Mouse (Mus musculus) liver, embryonic 18 days (tissue): ENCODE results near the gene Six5. TPM values are rescaled to one million over a fixed set of nuclear protein-coding genes. Genes with fewer than 3 reads are reported as not detected.

Experiments used
- polyA plus RNA-seq: library from polyadenylated mRNA; depleted of rRNA; stranded (reverse); fragments of >200 nt; gene quantifications from 2 replicates; pipeline ENCODE4 v1.2.3, GENCODE M21; 2012; rRNA removed

The Six5 gene
- polyA plus RNA-seq, result 5.0 and 6.1 TPM in 2 replicates

DNA sequence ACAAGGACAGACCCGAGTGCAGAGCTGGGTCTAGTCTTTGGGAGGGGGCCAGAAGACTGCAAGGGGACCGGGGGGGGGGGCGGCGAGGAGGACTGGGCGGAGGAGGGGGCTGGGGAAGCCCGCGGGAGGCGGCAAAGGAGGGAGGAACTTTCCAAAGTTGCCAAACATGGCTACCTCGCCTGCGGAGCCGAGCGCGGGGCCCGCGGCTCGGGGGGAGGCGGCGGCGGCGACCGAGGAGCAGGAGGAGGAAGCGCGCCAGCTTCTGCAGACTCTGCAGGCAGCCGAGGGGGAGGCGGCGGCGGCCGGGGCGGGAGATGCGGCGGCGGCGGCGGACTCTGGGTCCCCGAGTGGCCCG, at the start of gene Six5:
Gene Six5, plus strand, starts transcription at position 124 of the 355 bp plus-strand sequence.

DNA sequence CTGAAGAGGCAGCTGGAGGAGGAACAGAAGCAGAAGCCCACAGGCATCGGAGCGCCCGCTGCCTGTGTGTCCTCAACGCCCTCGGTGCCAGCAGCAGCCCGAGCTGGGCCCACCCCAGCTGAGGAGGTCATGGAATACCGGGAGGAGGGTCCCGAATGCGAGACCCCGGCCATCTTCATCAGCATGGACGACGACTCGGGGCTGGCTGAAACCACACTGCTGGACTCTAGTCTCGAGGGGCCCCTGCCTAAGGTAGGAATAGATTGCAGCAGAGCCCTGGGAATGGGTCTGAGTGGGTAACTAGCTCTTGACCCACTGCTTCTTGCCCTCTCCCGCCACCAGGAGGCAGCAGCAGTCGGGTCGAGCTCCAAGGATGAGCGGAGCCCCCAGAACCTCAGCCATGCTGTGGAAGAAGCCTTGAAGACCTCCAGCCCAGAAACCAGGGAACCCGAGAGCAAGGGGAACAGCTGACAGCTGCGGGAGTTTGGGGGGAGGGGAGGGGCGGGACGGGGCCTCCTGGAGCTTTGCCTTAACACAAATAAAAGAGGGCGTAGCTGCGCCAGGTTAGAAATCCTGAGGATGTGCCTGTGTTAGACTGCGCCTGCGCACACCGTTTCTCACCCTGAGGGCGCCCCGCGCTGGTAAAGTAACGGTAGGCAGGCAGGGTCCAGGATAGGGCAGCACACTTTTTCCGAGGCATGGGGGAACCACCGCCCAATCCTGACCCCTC, 40.2 kb upstream of the Six5 start, which contains the start of gene Rsph6a:
Gene Rsph6a, plus strand, starts transcription at position 644 of the 730 bp plus-strand sequence.

DNA sequence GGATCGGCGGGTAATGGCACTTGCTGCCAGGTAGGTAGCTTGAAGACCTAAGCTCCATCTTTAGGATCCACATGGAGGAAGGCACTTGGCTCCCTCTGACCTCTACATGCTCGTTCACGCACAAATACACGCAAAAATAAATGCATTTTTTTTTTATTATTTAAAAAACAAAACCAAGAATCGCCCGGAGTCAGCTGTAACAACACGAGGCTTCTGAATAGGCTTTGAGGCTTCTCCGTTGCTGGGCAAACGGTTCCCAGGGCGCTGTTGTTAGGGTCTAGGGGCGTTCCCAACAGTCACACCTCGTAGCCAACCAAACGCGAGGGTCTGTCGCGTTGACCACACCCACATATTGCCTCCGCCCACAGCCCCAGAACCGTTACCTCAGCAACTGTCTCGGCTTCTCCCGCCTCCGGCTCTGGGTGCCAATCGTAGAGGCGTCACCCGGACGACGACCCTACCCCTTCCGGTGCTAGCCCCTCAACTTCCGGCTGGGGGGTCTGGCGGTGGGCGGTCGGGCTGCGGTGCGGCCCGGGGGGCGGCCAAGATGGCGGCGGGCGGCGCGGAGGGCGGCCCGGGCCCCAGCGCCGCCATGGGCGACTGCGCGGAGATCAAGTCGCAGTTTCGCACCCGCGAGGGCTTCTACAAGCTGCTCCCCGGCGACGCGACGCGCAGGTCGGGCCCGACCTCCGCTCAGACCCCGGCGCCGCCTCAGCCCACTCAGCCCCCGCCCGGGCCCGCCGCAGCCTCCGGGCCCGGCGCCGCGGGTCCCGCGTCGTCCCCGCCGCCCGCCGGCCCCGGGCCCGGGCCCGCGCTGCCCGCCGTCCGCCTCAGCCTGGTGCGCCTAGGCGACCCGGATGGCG, 18.4 kb upstream of the Six5 start, which contains the start of gene Dmwd:
Gene Dmwd, plus strand, starts transcription at position 505 of the 863 bp plus-strand sequence.

DNA sequence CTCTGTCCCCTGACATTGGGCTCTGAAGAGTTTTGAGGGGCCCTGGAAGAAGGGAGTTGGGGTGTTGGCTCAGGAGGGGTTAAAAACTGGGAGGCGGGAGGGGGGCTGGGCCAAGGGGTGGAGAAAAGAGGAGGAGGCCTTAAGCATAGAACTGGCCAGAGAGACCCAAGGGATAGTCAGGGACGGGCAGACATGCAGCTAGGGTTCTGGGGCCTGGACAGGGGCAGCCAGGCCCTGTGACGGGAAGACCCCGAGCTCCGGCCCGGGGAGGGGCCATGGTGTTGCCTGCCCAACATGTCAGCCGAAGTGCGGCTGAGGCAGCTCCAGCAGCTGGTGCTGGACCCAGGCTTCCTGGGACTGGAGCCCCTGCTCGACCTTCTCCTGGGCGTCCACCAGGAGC, 10.7 kb upstream of the Six5 start, which contains the start of gene Dmpk:
Gene Dmpk, plus strand, starts transcription at position 149 of the 400 bp plus-strand sequence.

DNA sequence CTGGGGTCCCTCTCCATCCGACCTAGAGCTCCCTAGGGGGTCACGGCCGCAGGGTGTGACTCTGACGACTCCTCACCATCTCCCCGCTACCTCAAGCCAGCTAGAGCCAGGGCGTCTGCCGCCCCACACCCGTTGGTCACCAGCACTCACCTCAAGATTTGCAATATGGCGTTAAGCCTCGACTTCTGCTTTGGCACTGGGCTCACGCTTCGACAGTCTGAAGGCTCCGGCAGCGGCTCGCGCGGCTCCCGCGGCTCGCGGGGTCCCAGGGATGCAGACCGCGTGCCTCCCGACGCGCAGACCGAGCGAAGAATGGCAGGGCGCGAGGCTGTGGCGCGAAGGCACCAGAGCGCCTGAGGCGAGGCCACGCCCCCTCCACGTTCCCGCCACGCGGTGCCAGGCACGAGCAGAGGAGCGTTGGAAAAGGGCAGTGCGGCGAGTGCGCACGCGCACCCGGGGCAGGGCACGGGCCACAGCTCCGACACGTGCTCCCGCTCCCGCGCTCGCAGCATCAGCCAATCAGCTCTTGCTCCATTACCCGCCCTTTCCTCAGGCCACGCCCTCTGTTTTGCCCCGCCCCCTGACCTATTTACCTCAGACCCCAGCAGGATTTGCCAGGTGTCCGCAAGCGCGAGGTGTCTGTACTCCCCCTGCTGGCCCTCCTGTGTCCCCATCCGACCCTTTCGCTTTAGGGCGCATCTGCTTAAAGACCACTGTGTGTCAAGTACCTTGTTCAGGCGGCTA, 23.8 kb downstream of the Six5 start, which contains the start of gene Gm4969:
Gene Gm4969, minus strand, starts transcription at position 341 of the 744 bp plus-strand sequence.

GRCm38 (mm10) chr7:19119631-19120429, 25.4 kb downstream of the Six5 start, which contains the start of gene Fbxo46:
Gene Fbxo46, plus strand, starts transcription at chr7:19119859.

Other genes with a start within 250 kb of the Six5 start
- 92.2 and 111 TPM in 2 replicates for gene Pglyrp1, start 223.3 kb upstream of the Six5 start, polyA plus RNA-seq
- 7.7 and 9.0 TPM in 2 replicates for gene Ccdc61, start 184.2 kb upstream of the Six5 start, polyA plus RNA-seq
- gene Nova2, start 168.7 kb upstream of the Six5 start, polyA plus RNA-seq, result 0.08 and 0.13 TPM in 2 replicates
- gene Nanos2, start 107.2 kb upstream of the Six5 start, polyA plus RNA-seq, result not detected in 2 replicates
- gene Mypop, start 103.3 kb upstream of the Six5 start, polyA plus RNA-seq, result 0.18 and 0.19 TPM in 2 replicates
- 7.0 and 7.7 TPM in 2 replicates for gene Irf2bp1, start 90.5 kb upstream of the Six5 start, polyA plus RNA-seq
- gene Foxa3, start 71.1 kb upstream of the Six5 start, polyA plus RNA-seq, result 33.5 and 37.3 TPM in 2 replicates
- gene Sympk, start 70.2 kb upstream of the Six5 start, polyA plus RNA-seq, result 22.4 and 28.2 TPM in 2 replicates
- gene Rsph6a, start 39.9 kb upstream of the Six5 start, polyA plus RNA-seq, result not detected in 2 replicates
- 17.7 and 21.3 TPM in 2 replicates for gene Dmwd, start 18.4 kb upstream of the Six5 start, polyA plus RNA-seq
- gene Dmpk, start 10.7 kb upstream of the Six5 start, polyA plus RNA-seq, result 28.8 and 30.2 TPM in 2 replicates
- gene Gm4969, start 23.8 kb downstream of the Six5 start, polyA plus RNA-seq, result 0.11 and 0.14 TPM in 2 replicates
- gene Fbxo46, start 25.3 kb downstream of the Six5 start, polyA plus RNA-seq, result 2.1 and 2.2 TPM in 2 replicates
- 2.8 and 3.1 TPM in 2 replicates for gene Qpctl, start 54.7 kb downstream of the Six5 start, polyA plus RNA-seq
- gene Snrpd2, start 55.1 kb downstream of the Six5 start, polyA plus RNA-seq, result 42.5 and 46.3 TPM in 2 replicates
- gene Gipr, start 71.5 kb downstream of the Six5 start, polyA plus RNA-seq, result 1.00 and 2.3 TPM in 2 replicates
- 11.2 and 12.9 TPM in 2 replicates for gene Eml2, start 81.8 kb downstream of the Six5 start, polyA plus RNA-seq
- gene Gpr4, start 117.9 kb downstream of the Six5 start, polyA plus RNA-seq, result 0.94 and 0.97 TPM in 2 replicates
- gene Opa3, start 133.7 kb downstream of the Six5 start, polyA plus RNA-seq, result 6.5 TPM in 2 replicates
- gene Vasp, start 177.2 kb downstream of the Six5 start, polyA plus RNA-seq, result 46.0 and 54.2 TPM in 2 replicates
- 0.06 and 0.12 TPM in 2 replicates for gene Ppm1n, start 185.5 kb downstream of the Six5 start, polyA plus RNA-seq
- gene Rtn2, start 188.0 kb downstream of the Six5 start, polyA plus RNA-seq, result 3.1 and 3.7 TPM in 2 replicates
- 0.05 TPM in 2 replicates for gene Fosb, start 215.5 kb downstream of the Six5 start, polyA plus RNA-seq